Mouse (Mus musculus) lung, embryonic 14.5 days (tissue): Measurements from ENCODE around the gene Iqcd. TPM values are rescaled to one million over a fixed set of nuclear protein-coding genes. Genes with fewer than 3 reads are reported as not detected.

Experiments
- ATAC-seq: fragments of 200-750 bp; cut with Nextera tagmentation; 2 replicates; pipeline ENCODE4 v1.8.0; 2017; ENCODE audit warnings: mild to moderate bottlenecking, moderate TSS enrichment, moderate library complexity; ENCODE audit not compliant: insufficient read depth
- DNase-seq: peaks from one replicate; pipeline ENCODE4 v3.0.0-alpha.2; 2015
- H3K27ac ChIP-seq: fragments of 300-500 bp; sonication (generic); 2 replicates; pipeline ENCODE4 v1.5.1; 2014; ENCODE audit warnings: low read depth, mild to moderate bottlenecking, moderate library complexity
- H3K27me3 ChIP-seq: fragments of 300-500 bp; sonication (generic); 2 replicates; pipeline ENCODE4 v1.6.1; 2014; ENCODE audit warnings: low read length, control low read depth; ENCODE audit not compliant: insufficient read depth
- H3K36me3 ChIP-seq: fragments of 300-500 bp; sonication (generic); 2 replicates; pipeline ENCODE4 v1.6.1; 2014; ENCODE audit warnings: control low read depth; ENCODE audit not compliant: insufficient read depth
- H3K4me1 ChIP-seq: fragments of 300-500 bp; sonication (generic); 2 replicates; pipeline ENCODE4 v1.6.1; 2014; ENCODE audit warnings: antibody characterized with exemption, control low read depth; ENCODE audit not compliant: insufficient read depth
- H3K4me2 ChIP-seq: fragments of 300-500 bp; sonication (generic); 2 replicates; pipeline ENCODE4 v1.6.1; 2014; ENCODE audit warnings: mild to moderate bottlenecking
- H3K4me3 ChIP-seq: fragments of 300-500 bp; sonication (generic); 2 replicates; pipeline ENCODE4 v1.5.1; 2014; ENCODE audit warnings: low read depth, low read length
- H3K9ac ChIP-seq: fragments of 300-500 bp; sonication (generic); 2 replicates; pipeline ENCODE4 v1.6.1; 2014
- H3K9me3 ChIP-seq: fragments of 300-500 bp; sonication (generic); 2 replicates; pipeline ENCODE4 v1.6.1; 2016; ENCODE audit warnings: low read depth, low read length, control low read depth
- CTCF ChIP-seq: IDR thresholded peaks from 2 replicates; pipeline ENCODE4 v1.5.1; 2016; ENCODE audit warnings: antibody characterized with exemption, low read depth
- WGBS: fragments of 180-500 bp; shearing (Covaris S2); extraction: QIAGEN DNeasy Blood & Tissue Kit; methylation state at CpG from one replicate; pipeline ENCODE4 v1.1.7; 2014; 5-methylcytosine and 5-hydroxymethylcytosine counted together
- polyA plus RNA-seq: library from polyadenylated mRNA; unstranded; fragments of >200 nt; fragmentation: Nextera tagmentation; extraction: Ambion mirVana; gene quantifications from 2 replicates; pipeline ENCODE4 v1.2.1, GENCODE M21; 2014

Iqcd gene
- polyA plus RNA-seq, 1 experiment from 2014 or later: 0.37 TPM

- Histone ChIP-seq H3K36me3 (no peaks in the 10 kb centered on the region), H3K27ac (no peak overlapping the region), H3K4me2 (no peak overlapping the region), H3K4me1 (peaks cover 12% of the 10 kb centered on the region), H3K27me3 (no peaks in the 10 kb centered on the region), H3K9ac (no peak overlapping the region), H3K4me3 (no peak overlapping the region), H3K9me3 (no peaks in the 10 kb centered on the region)
- TF ChIP-seq CTCF: peak; percentile 65
- ATAC-seq: no peak
- DNase-seq: peak; percentile 61
- 69% methylated on average over 16 of the region's 16 CpGs for WGBS
Observed at GRCm38 (mm10) chr5:120590356-120591010, 1.7 kb downstream of the Iqcd start.

- peak; percentile 57 for TF ChIP-seq CTCF
- 60% methylated on average over 7 of the region's 7 CpGs for WGBS
- no peak overlapping the region for H3K4me2 ChIP-seq
- peaks cover 8% of the 10 kb centered on the region; the same call in 1 of the 2 replicates for H3K4me1 ChIP-seq
- no peaks in the 10 kb centered on the region for H3K9me3 ChIP-seq
- ATAC-seq (no peak), DNase-seq (peak; percentile 40)
- no peak overlapping the region for H3K27ac ChIP-seq
- H3K36me3 ChIP-seq: no peaks in the 10 kb centered on the region
- no peak overlapping the region for H3K4me3 ChIP-seq
- H3K9ac ChIP-seq: no peak overlapping the region
- H3K27me3 ChIP-seq: no peaks in the 10 kb centered on the region
Observed at GRCm38 (mm10) chr5:120592141-120592540, 3.3 kb downstream of the Iqcd start.

- no peak overlapping the region for H3K4me2 ChIP-seq
- H3K4me1 ChIP-seq: no peaks in the 10 kb centered on the region
- 82% methylated on average over 6 of the region's 6 CpGs for WGBS
- H3K4me3 ChIP-seq: no peak overlapping the region
- H3K27me3 ChIP-seq: no peaks in the 10 kb centered on the region
- H3K36me3 ChIP-seq: no peaks in the 10 kb centered on the region
- H3K27ac ChIP-seq: no peak overlapping the region
- no peak for ATAC-seq
- H3K9ac ChIP-seq: no peak overlapping the region
- H3K9me3 ChIP-seq: no peaks in the 10 kb centered on the region
- DNase-seq: no peak
- no peak for TF ChIP-seq CTCF
Observed at GRCm38 (mm10) chr5:120594485-120594884, 5.7 kb downstream of the Iqcd start.

GRCm38 (mm10) chr5:120599625-120600024 is 10.8 kb downstream of the Iqcd start:
- Histone ChIP-seq H3K36me3 (no peaks in the 10 kb centered on the region), H3K4me3 (no peak overlapping the region), H3K27me3 (no peaks in the 10 kb centered on the region), H3K27ac (no peak overlapping the region), H3K9me3 (no peaks in the 10 kb centered on the region), H3K4me1 (no peaks in the 10 kb centered on the region), H3K9ac (no peak overlapping the region), H3K4me2 (no peak overlapping the region)
- DNase-seq (no peak), ATAC-seq (peak; percentile 40; the same call in 1 of the 2 replicates)
- WGBS: 71% methylated on average over 6 of the region's 6 CpGs
- TF ChIP-seq CTCF: no peak

GRCm38 (mm10) chr5:120600946-120601668 is 12.3 kb downstream of the Iqcd start:
- Histone ChIP-seq H3K36me3 (no peaks in the 10 kb centered on the region), H3K27ac (no peak overlapping the region), H3K9me3 (no peaks in the 10 kb centered on the region), H3K4me1 (no peaks in the 10 kb centered on the region), H3K4me3 (no peak overlapping the region), H3K9ac (no peak overlapping the region), H3K4me2 (no peak overlapping the region), H3K27me3 (no peaks in the 10 kb centered on the region)
- WGBS: 45% methylated on average over 11 of the region's 11 CpGs
- no peak for ATAC-seq
- peak; percentile 73 for TF ChIP-seq CTCF
- peak; percentile 50 for DNase-seq

DNA sequence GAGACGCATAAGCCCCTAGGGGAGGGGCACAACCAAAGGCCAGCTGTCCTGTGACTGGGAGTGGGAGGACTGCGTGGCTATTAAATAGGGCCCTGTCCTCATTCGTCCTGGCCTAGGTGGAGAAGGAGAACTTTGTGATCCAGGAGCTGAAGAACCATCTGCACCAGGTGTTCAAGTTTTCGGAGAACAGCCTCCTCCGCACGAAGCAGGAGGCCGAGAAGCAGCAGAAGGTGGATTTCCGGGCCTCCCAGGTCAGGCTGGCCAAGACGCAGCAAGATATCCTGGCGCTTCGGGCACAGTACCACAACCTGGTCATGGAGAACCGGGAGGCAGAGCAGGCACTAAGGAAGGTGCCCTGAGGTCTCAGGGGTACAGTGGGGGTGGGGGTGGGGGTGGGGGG is 13.4 kb downstream of the Iqcd start:
- Histone ChIP-seq H3K27me3 (no peaks in the 10 kb centered on the region), H3K36me3 (no peaks in the 10 kb centered on the region), H3K4me2 (no peak overlapping the region), H3K9ac (no peak overlapping the region), H3K4me3 (no peak overlapping the region), H3K4me1 (no peaks in the 10 kb centered on the region), H3K9me3 (no peaks in the 10 kb centered on the region), H3K27ac (no peak overlapping the region)
- no peak for ATAC-seq
- 87% methylated on average over 12 of the region's 12 CpGs for whole genome bisulfite sequencing
- no peak for DNase-seq
- no peak for TF ChIP-seq CTCF

DNA sequence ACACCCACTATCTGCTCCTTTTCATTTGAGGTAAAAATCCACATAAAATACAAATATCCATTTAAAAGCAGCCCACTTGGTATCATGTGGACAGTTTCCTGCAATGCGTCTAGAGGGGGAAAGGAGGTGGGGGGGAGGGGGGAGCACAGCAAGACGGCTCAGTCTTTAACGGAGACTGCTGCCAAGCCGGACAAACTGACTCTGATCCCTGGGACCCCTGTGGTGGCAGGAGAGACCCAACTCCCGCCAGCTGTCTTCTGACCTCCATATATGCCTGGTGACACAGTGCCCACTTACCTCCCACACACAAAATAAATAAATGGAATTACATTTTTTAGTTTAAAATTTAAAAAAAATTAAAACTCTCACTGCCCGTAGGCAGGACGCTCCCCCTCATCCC is 14.7 kb downstream of the Iqcd start:
- no peak for ATAC-seq
- WGBS: 56% methylated on average over 7 of the region's 7 CpGs
- H3K9ac ChIP-seq: no peak overlapping the region

More for the DNA sequence above, 14.7 kb downstream of the Iqcd start:
- H3K27me3 ChIP-seq: no peaks in the 10 kb centered on the region
- no peaks in the 10 kb centered on the region for H3K36me3 ChIP-seq
- H3K9me3 ChIP-seq: no peaks in the 10 kb centered on the region
- no peak overlapping the region for H3K27ac ChIP-seq
- no peak overlapping the region for H3K4me3 ChIP-seq
- H3K4me1 ChIP-seq: no peaks in the 10 kb centered on the region
- no peak for DNase-seq
- H3K4me2 ChIP-seq: no peak overlapping the region
- TF ChIP-seq CTCF: no peak
